Mouse (Mus musculus) hindbrain, embryonic 16.5 days (tissue): ENCODE data around the gene Mfap1b. TPM values are rescaled to one million over a fixed set of nuclear protein-coding genes. Genes with fewer than 3 reads are reported as not detected.
"Not testable (repeated sequence)": the region's sequence is repeated elsewhere in the genome, so short reads cannot be mapped to it uniquely, and the experiment has no call there.

Experiments
- ATAC-seq: fragments of 200-750 bp; cut with Nextera tagmentation; 2 replicates; pipeline ENCODE4 v1.8.0; 2017; ENCODE audit warnings: moderate TSS enrichment, moderate library complexity
- H3K27ac ChIP-seq: fragments of 300-500 bp; sonication (generic); 2 replicates; pipeline ENCODE4 v1.5.1; 2014; ENCODE audit warnings: low read depth, mild to moderate bottlenecking, control low read depth, low read length, moderate library complexity
- H3K27me3 ChIP-seq: fragments of 300-500 bp; sonication (generic); replicated peaks from 2 replicates; pipeline ENCODE4 v1.6.1; 2014; ENCODE audit warnings: low read length; ENCODE audit not compliant: control insufficient read depth, insufficient read depth
- H3K36me3 ChIP-seq: fragments of 300-500 bp; sonication (generic); 2 replicates; pipeline ENCODE4 v1.6.1; 2014; ENCODE audit warnings: mild to moderate bottlenecking, low read length, moderate library complexity, mixed read lengths; ENCODE audit not compliant: control insufficient read depth, insufficient read depth
- H3K4me1 ChIP-seq: fragments of 300-500 bp; sonication (generic); 2 replicates; pipeline ENCODE4 v1.6.1; 2014; ENCODE audit warnings: low read depth, low read length; ENCODE audit not compliant: control insufficient read depth, insufficient read depth
- H3K4me2 ChIP-seq: fragments of 300-500 bp; sonication (generic); 2 replicates; pipeline ENCODE4 v1.6.1; 2014; ENCODE audit warnings: mild to moderate bottlenecking, low read length, control low read depth, moderate library complexity
- H3K4me3 ChIP-seq: fragments of 300-500 bp; sonication (generic); 2 replicates; pipeline ENCODE4 v1.5.1; 2014; ENCODE audit warnings: mild to moderate bottlenecking, low read length, control low read depth, moderate library complexity
- H3K9ac ChIP-seq: fragments of 300-500 bp; sonication (generic); 2 replicates; pipeline ENCODE4 v1.6.1; 2014; ENCODE audit warnings: low read depth, mild to moderate bottlenecking, control low read depth, low read length, moderate library complexity
- H3K9me3 ChIP-seq: fragments of 300-500 bp; sonication (generic); 2 replicates; pipeline ENCODE4 v1.6.1; 2014; ENCODE audit warnings: mild to moderate bottlenecking, low read length, moderate library complexity; ENCODE audit not compliant: control insufficient read depth
- WGBS: fragments of 180-500 bp; shearing (Covaris S2); extraction: QIAGEN DNeasy Blood & Tissue Kit; methylation state at CpG from one replicate; pipeline ENCODE4 v1.1.7; 2014; 5-methylcytosine and 5-hydroxymethylcytosine counted together
- polyA plus RNA-seq: library from polyadenylated mRNA; unstranded; fragments of >200 nt; fragmentation: Nextera tagmentation; extraction: Ambion mirVana; gene quantifications from 2 replicates; pipeline ENCODE4 v1.2.1, GENCODE M21; 2015

Gene Mfap1b
- polyA plus RNA-seq, 1 experiment from 2014 or later, result 68.2 TPM

- no peak overlapping the region for H3K9ac ChIP-seq
- no peaks in the 10 kb centered on the region for H3K9me3 ChIP-seq
- H3K4me2 ChIP-seq, result no peak overlapping the region
- ATAC-seq, result no peak
- H3K27ac ChIP-seq, result no peak overlapping the region
- H3K36me3 ChIP-seq, result no peaks in the 10 kb centered on the region
- no peaks in the 10 kb centered on the region for H3K27me3 ChIP-seq
- no peak overlapping the region for H3K4me3 ChIP-seq
- no peaks in the 10 kb centered on the region for H3K4me1 ChIP-seq
- WGBS, result 74% methylated on average over 3 of the region's 3 CpGs
Observed at GRCm38 (mm10) chr2:121477491-121478266, 3.8 kb upstream of the Mfap1b start.

- not testable (repeated sequence) for H3K9ac ChIP-seq, H3K27me3 ChIP-seq, H3K4me1 ChIP-seq, H3K9me3 ChIP-seq, H3K4me2 ChIP-seq, ATAC-seq, H3K4me3 ChIP-seq, H3K27ac ChIP-seq, H3K36me3 ChIP-seq
- WGBS, result 98% methylated on average over 2 of the region's 2 CpGs
Observed at GRCm38 (mm10) chr2:121475306-121475705, 1.4 kb upstream of the Mfap1b start.

- ATAC-seq, result no peak
- peak overlapping the region; percentile 45 for H3K4me2 ChIP-seq
- no peaks in the 10 kb centered on the region for H3K4me1 ChIP-seq
- no peaks in the 10 kb centered on the region for H3K9me3 ChIP-seq
- 0 out of 2 replicates have a peak, but pooled peaks cover 2% of the 10 kb centered on the region for H3K36me3 ChIP-seq
- H3K27ac ChIP-seq, result peak overlapping the region; percentile 69
- no peaks in the 10 kb centered on the region for H3K27me3 ChIP-seq
- peak overlapping the region; percentile 58 for H3K4me3 ChIP-seq
- 32% methylated on average over 8 of the region's 8 CpGs for WGBS
- peak overlapping the region; percentile 67 for H3K9ac ChIP-seq
Observed at GRCm38 (mm10) chr2:121474180-121474535, 291 bp upstream of the Mfap1b start.

GRCm38 (mm10) chr2:121472783-121473182 is 1.1 kb downstream of the Mfap1b start:
- not testable (repeated sequence) for H3K4me3 ChIP-seq, H3K27ac ChIP-seq
- 92% methylated on average over 3 of the region's 3 CpGs for WGBS

GRCm38 (mm10) chr2:121468982-121469381 is 4.9 kb downstream of the Mfap1b start:
- ATAC-seq, H3K9ac ChIP-seq, H3K4me1 ChIP-seq, H3K4me3 ChIP-seq, H3K9me3 ChIP-seq, H3K27ac ChIP-seq, H3K4me2 ChIP-seq, H3K36me3 ChIP-seq, H3K27me3 ChIP-seq: not testable (repeated sequence)
- WGBS, result 100% methylated on average over 1 of the region's 6 CpGs

More at GRCm38 (mm10) chr2:121472783-121473182, 1.1 kb downstream of the Mfap1b start:
- H3K4me1 ChIP-seq, H3K9me3 ChIP-seq, H3K27me3 ChIP-seq, H3K36me3 ChIP-seq, H3K9ac ChIP-seq, ATAC-seq, H3K4me2 ChIP-seq: not testable (repeated sequence)

- H3K4me3 ChIP-seq, result no peak overlapping the region
- H3K27me3 ChIP-seq, result no peaks in the 10 kb centered on the region
- no peaks in the 10 kb centered on the region for H3K9me3 ChIP-seq
- H3K4me1 ChIP-seq, result peaks cover 11% of the 10 kb centered on the region
- H3K27ac ChIP-seq, result no peak overlapping the region
- H3K4me2 ChIP-seq, result no peak overlapping the region
- no peak for ATAC-seq
- H3K9ac ChIP-seq, result no peak overlapping the region
- peaks cover 6% of the 10 kb centered on the region; the same call in 1 of the 2 replicates for H3K36me3 ChIP-seq
- WGBS, result 63% methylated on average over 2 of the region's 2 CpGs
Observed at GRCm38 (mm10) chr2:121460071-121460470, 13.8 kb downstream of the Mfap1b start.

- WGBS, result 5% methylated on average over 41 of the region's 41 CpGs
- H3K4me3 ChIP-seq, result peak within 1 kb of the TSS; percentile 80
- H3K4me2 ChIP-seq, result peak within 1 kb of the TSS; percentile 80
- H3K4me1 ChIP-seq, result peaks cover 11% of the 10 kb centered on the region
- peak; percentile 94 for ATAC-seq
- H3K9ac ChIP-seq, result peak within 1 kb of the TSS; percentile 81
- H3K9me3 ChIP-seq, result no peaks in the 10 kb centered on the region
- peak within 1 kb of the TSS; percentile 78 for H3K27ac ChIP-seq
- peaks cover 18% of the 10 kb centered on the region for H3K36me3 ChIP-seq
- H3K27me3 ChIP-seq, result no peaks in the 10 kb centered on the region
Observed at GRCm38 (mm10) chr2:121456692-121457642, 16.9 kb downstream of the Mfap1b start, which contains the start of gene Serinc4. Gene Serinc4, minus strand, starts transcription at chr2:121456781.

GRCm38 (mm10) chr2:121455534-121455933 is 18.3 kb downstream of the Mfap1b start:
- Histone ChIP-seq H3K4me2 (no peak overlapping the region), H3K27me3 (no peaks in the 10 kb centered on the region), H3K36me3 (peaks cover 16% of the 10 kb centered on the region), H3K27ac (no peak overlapping the region), H3K9me3 (no peaks in the 10 kb centered on the region), H3K9ac (no peak overlapping the region), H3K4me3 (no peak overlapping the region), H3K4me1 (peaks cover 15% of the 10 kb centered on the region)
- WGBS, result 81% methylated on average over 5 of the region's 5 CpGs
- ATAC-seq, result no peak

GRCm38 (mm10) chr2:121453917-121454316 is 19.9 kb downstream of the Mfap1b start:
- no peak overlapping the region for H3K4me2 ChIP-seq
- no peaks in the 10 kb centered on the region for H3K9me3 ChIP-seq
- H3K27me3 ChIP-seq, result no peaks in the 10 kb centered on the region
- H3K9ac ChIP-seq, result no peak overlapping the region
- H3K4me1 ChIP-seq, result peaks cover 20% of the 10 kb centered on the region
- H3K27ac ChIP-seq, result no peak overlapping the region
- ATAC-seq, result no peak
- H3K36me3 ChIP-seq, result peaks cover 14% of the 10 kb centered on the region
- WGBS, result 89% methylated on average over 6 of the region's 6 CpGs
- H3K4me3 ChIP-seq, result no peak overlapping the region
